Comparison of ENCODE assay signal across 8 mouse cellular contexts in genomic region chr6:91686597-91686996, GRCm38 (mm10). TPM values are rescaled to one million over a fixed set of nuclear protein-coding genes. Genes with fewer than 3 reads are reported as not detected.
DNase-seq lines count a peak whose midpoint lies in the region; ATAC-seq lines count a peak whose summit lies in the region.

No protein-coding gene starts in this region.

- 36% methylated on average over 4 of the region's 4 CpGs for whole genome bisulfite sequencing in kidney, embryonic 14.5 days

- H3K4me1 ChIP-seq in kidney, embryonic 14.5 days (ENCODE audit: control insufficient read depth, insufficient read depth, low read length), result peaks cover 56% of the 10 kb centered on the region

- H3K36me3 ChIP-seq in kidney, embryonic 14.5 days (ENCODE audit: control insufficient read depth, insufficient read depth, low read length), result 0 out of 2 replicates have a peak, but pooled peaks cover 3% of the 10 kb centered on the region

- H3K9ac ChIP-seq in kidney, embryonic 14.5 days (ENCODE audit: low read depth, low read length), result no peak overlapping the region

- H3K9me3 ChIP-seq in kidney, embryonic 14.5 days (ENCODE audit: control insufficient read depth, low read length), result no peaks in the 10 kb centered on the region

- ATAC-seq in kidney, embryonic 14.5 days (ENCODE audit: low FRiP score, low TSS enrichment), result no peak
- no peak for ATAC-seq in erythroid progenitor cell, adult 5-6 weeks (replicated peaks; ENCODE audit: low FRiP score, poor library complexity, severe bottlenecking)

- peak overlapping the region; percentile 91 for H3K4me2 ChIP-seq in kidney, embryonic 14.5 days (replicated peaks; ENCODE audit: low read depth, low read length)

- H3K27ac ChIP-seq in kidney, embryonic 14.5 days (ENCODE audit: low read depth, low read length), result peak overlapping the region; percentile 30; the same call in 1 of the 2 replicates

- H3K4me3 ChIP-seq in kidney, embryonic 14.5 days (ENCODE audit: low read length), result peak overlapping the region; percentile 94; the same call in 1 of the 2 replicates

- H3K27me3 ChIP-seq in kidney, embryonic 14.5 days (ENCODE audit: control insufficient read depth, insufficient read depth, low read length), result no peaks in the 10 kb centered on the region

- DNase-seq in 3T3-L1 (ENCODE audit: low read depth, low spot score), result peak; percentile 99
- DNase-seq in adipocyte (ENCODE audit: low spot score), result peak; percentile 77
- DNase-seq in heart, adult 8-10 months (ENCODE audit: low spot score), result peak; percentile 77
- peak; percentile 66 for DNase-seq in lung, postnatal 25 days (ENCODE audit: low spot score)
- DNase-seq in thymus, postnatal 14 days, result no peak
- no peak for DNase-seq in thymus, postnatal 10 days (ENCODE audit: low spot score in 2 of 2)

RNA-seq across cellular contexts. Expression of gene Slc6a6, which starts 2.7 kb away (rescaled TPM):
- 100 to 1,000 TPM in 2 of 4 experiments, 10 to 100 TPM in 2; 91.8 to 114 (median 101) TPM for total RNA-seq in heart, adult 8-10 months (2022)
- 51.7 and 95.1 TPM in 2 replicates for polyA plus RNA-seq in kidney, embryonic 14.5 days (2014; fragmentation: Nextera tagmentation; extraction: Ambion mirVana)
- 25.6 and 25.9 TPM in 2 replicates for total RNA-seq in erythroid progenitor cell, adult 5-6 weeks (2015; ENCODE audit: low replicate concordance)
- total RNA-seq in erythroid progenitor cell, adult 5-6 weeks (2017; ENCODE audit: low replicate concordance), result 9.8 and 10.9 TPM in 2 replicates

Comparison
In these comparisons a context has a peak if more than half of its experiments do, and no peak if none do; other contexts are left out.
1. DNase-seq: peak in 3T3-L1 (single experiment), adipocyte (single experiment), heart, adult 8-10 months (single experiment) and lung, postnatal 25 days (single experiment); none in thymus, postnatal 14 days (single experiment) and thymus, postnatal 10 days (0 of 2).